Mouse (Mus musculus) lung, postnatal 0 days (tissue): Measurements from ENCODE around the gene Ccdc3. TPM values are rescaled to one million over a fixed set of nuclear protein-coding genes. Genes with fewer than 3 reads are reported as not detected.
A peak's percentile ranks its signal among the peaks of the same experiment; 100 is the strongest.

Experiments used
- ATAC-seq: fragments of 200-750 bp; cut with Nextera tagmentation; 2 replicates; pipeline ENCODE4 v1.8.0; 2017; ENCODE audit warnings: moderate library complexity
- DNase-seq: peaks from one replicate; pipeline ENCODE4 v3.0.0-alpha.2; 2016; ENCODE audit warnings: low spot score
- H3K27ac ChIP-seq: fragments of 300-500 bp; sonication (generic); 2 replicates; pipeline ENCODE4 v1.5.1; 2014; ENCODE audit warnings: antibody characterized with exemption, mild to moderate bottlenecking, low read length, mixed read lengths
- H3K27me3 ChIP-seq: fragments of 300-500 bp; sonication (generic); replicated peaks from 2 replicates; pipeline ENCODE4 v1.6.1; 2014; ENCODE audit warnings: low read length, mixed read lengths; ENCODE audit not compliant: insufficient read depth
- H3K36me3 ChIP-seq: fragments of 300-500 bp; sonication (generic); 2 replicates; pipeline ENCODE4 v1.6.1; 2014; ENCODE audit warnings: low read length, mixed read lengths; ENCODE audit not compliant: insufficient read depth
- H3K4me1 ChIP-seq: fragments of 300-500 bp; sonication (generic); 2 replicates; pipeline ENCODE4 v1.6.1; 2014; ENCODE audit warnings: antibody characterized with exemption, low read depth, low read length, mixed read lengths; ENCODE audit not compliant: insufficient read depth
- H3K4me2 ChIP-seq: fragments of 300-500 bp; sonication (generic); replicated peaks from 2 replicates; pipeline ENCODE4 v1.6.1; 2014; ENCODE audit warnings: low read depth, mild to moderate bottlenecking, low read length, moderate library complexity, mixed read lengths
- H3K4me3 ChIP-seq: fragments of 300-500 bp; sonication (generic); 2 replicates; pipeline ENCODE4 v1.5.1; 2014; ENCODE audit warnings: low read depth, low read length
- H3K9ac ChIP-seq: fragments of 300-500 bp; sonication (generic); replicated peaks from 2 replicates; pipeline ENCODE4 v1.6.1; 2014; ENCODE audit warnings: low read depth, mild to moderate bottlenecking
- H3K9me3 ChIP-seq: fragments of 300-500 bp; sonication (generic); 2 replicates; pipeline ENCODE4 v1.6.1; 2016; ENCODE audit warnings: low read length, mixed read lengths
- CTCF ChIP-seq: IDR thresholded peaks from 2 replicates; pipeline ENCODE4 v1.5.1; 2016; ENCODE audit warnings: antibody characterized with exemption, mild to moderate bottlenecking
- EP300 ChIP-seq: IDR thresholded peaks from 2 replicates; pipeline ENCODE4 v1.6.1; 2016; ENCODE audit warnings: antibody characterized with exemption, mild to moderate bottlenecking, control low read depth
- WGBS: fragments of 180-500 bp; shearing (Covaris S2); extraction: QIAGEN DNeasy Blood & Tissue Kit; methylation state at CpG from one replicate; pipeline ENCODE4 v1.1.7; 2014; 5-methylcytosine and 5-hydroxymethylcytosine counted together
- polyA plus RNA-seq: library from polyadenylated mRNA; unstranded; fragments of >200 nt; fragmentation: Nextera tagmentation; extraction: Ambion mirVana; gene quantifications from 2 replicates; pipeline ENCODE4 v1.2.1, GENCODE M21; 2015

The Ccdc3 gene
- polyA plus RNA-seq, 1 experiment from 2014 or later, result 6.5 TPM

GRCm38 (mm10) chr2:5215252-5215815 lies 77.8 kb downstream of the Ccdc3 start:
- no peaks in the 10 kb centered on the region for H3K9me3 ChIP-seq
- no peaks in the 10 kb centered on the region for H3K4me1 ChIP-seq
- no peak overlapping the region for H3K9ac ChIP-seq
- TF ChIP-seq CTCF (no peak), EP300 (no peak)
- H3K27ac ChIP-seq, result no peak overlapping the region
- no peak overlapping the region for H3K4me3 ChIP-seq
- H3K4me2 ChIP-seq, result no peak overlapping the region
- 54% methylated on average over 9 of the region's 9 CpGs for WGBS
- H3K36me3 ChIP-seq, result no peaks in the 10 kb centered on the region
- DNase-seq (no peak), ATAC-seq (no peak)
- H3K27me3 ChIP-seq, result no peaks in the 10 kb centered on the region

GRCm38 (mm10) chr2:5219206-5219605 lies 81.6 kb downstream of the Ccdc3 start:
- H3K9me3 ChIP-seq, result no peaks in the 10 kb centered on the region
- no peak overlapping the region for H3K4me3 ChIP-seq
- TF ChIP-seq EP300, result no peak
- H3K4me2 ChIP-seq, result no peak overlapping the region
- H3K27ac ChIP-seq, result no peak overlapping the region
- no peaks in the 10 kb centered on the region for H3K27me3 ChIP-seq
- ATAC-seq (peak; percentile 75), DNase-seq (peak; percentile 60)
- no peaks in the 10 kb centered on the region for H3K36me3 ChIP-seq
- H3K9ac ChIP-seq, result no peak overlapping the region
- no peaks in the 10 kb centered on the region; the same call in 1 of the 2 replicates for H3K4me1 ChIP-seq
- 82% methylated on average over 1 of the region's 1 CpGs for WGBS

- peak; percentile 48 for TF ChIP-seq EP300
- TF ChIP-seq CTCF, result no peak
- Histone ChIP-seq H3K4me3 (no peak overlapping the region), H3K36me3 (no peaks in the 10 kb centered on the region), H3K27me3 (no peaks in the 10 kb centered on the region), H3K9ac (no peak overlapping the region), H3K9me3 (no peaks in the 10 kb centered on the region), H3K4me1 (no peaks in the 10 kb centered on the region; the same call in 1 of the 2 replicates), H3K4me2 (no peak overlapping the region), H3K27ac (no peak overlapping the region)
- WGBS, result 56% methylated on average over 1 of the region's 1 CpGs
- ATAC-seq (peak; percentile 60), DNase-seq (peak; percentile 63)
These were observed 82.3 kb downstream of the Ccdc3 start for GRCm38 (mm10) chr2:5219847-5220375.

GRCm38 (mm10) chr2:5222571-5222970 lies 85.0 kb downstream of the Ccdc3 start:
- no peaks in the 10 kb centered on the region for H3K27me3 ChIP-seq
- no peak overlapping the region for H3K27ac ChIP-seq
- ATAC-seq (no peak), DNase-seq (no peak)
- no peak overlapping the region for H3K9ac ChIP-seq
- TF ChIP-seq CTCF, result no peak
- no peak for TF ChIP-seq EP300
- no peak overlapping the region for H3K4me3 ChIP-seq
- no peaks in the 10 kb centered on the region for H3K36me3 ChIP-seq
- no peaks in the 10 kb centered on the region for H3K9me3 ChIP-seq
- H3K4me2 ChIP-seq, result no peak overlapping the region
- no peaks in the 10 kb centered on the region; the same call in 1 of the 2 replicates for H3K4me1 ChIP-seq
- WGBS, result 31% methylated on average over 2 of the region's 2 CpGs

GRCm38 (mm10) chr2:5236846-5237482 lies 99.4 kb downstream of the Ccdc3 start:
- DNase-seq (no peak), ATAC-seq (no peak)
- no peak for TF ChIP-seq CTCF
- TF ChIP-seq EP300, result no peak
- 90% methylated on average over 3 of the region's 3 CpGs for WGBS
- Histone ChIP-seq H3K27me3 (no peaks in the 10 kb centered on the region), H3K9ac (no peak overlapping the region), H3K36me3 (no peaks in the 10 kb centered on the region), H3K4me1 (no peaks in the 10 kb centered on the region), H3K4me2 (no peak overlapping the region), H3K4me3 (no peak overlapping the region), H3K9me3 (no peaks in the 10 kb centered on the region), H3K27ac (no peak overlapping the region)

GRCm38 (mm10) chr2:5237870-5238269 lies 100.3 kb downstream of the Ccdc3 start:
- no peaks in the 10 kb centered on the region for H3K4me1 ChIP-seq
- WGBS, result 60% methylated on average over 5 of the region's 5 CpGs
- no peak overlapping the region for H3K27ac ChIP-seq
- TF ChIP-seq CTCF (no peak), EP300 (no peak)
- ATAC-seq (peak; percentile 61), DNase-seq (no peak)
- H3K4me2 ChIP-seq, result no peak overlapping the region
- H3K36me3 ChIP-seq, result no peaks in the 10 kb centered on the region
- H3K9me3 ChIP-seq, result no peaks in the 10 kb centered on the region
- no peak overlapping the region for H3K9ac ChIP-seq
- no peak overlapping the region for H3K4me3 ChIP-seq
- no peaks in the 10 kb centered on the region for H3K27me3 ChIP-seq
